Mouse (Mus musculus) cortical plate, adult 2 months (tissue): ENCODE results near the gene Hspb2.

ENCODE experiments used
- CTCF ChIP-seq: fragments of 200-500 bp; IDR thresholded peaks from 2 replicates; pipeline ENCODE4 v1.5.1; 2011; ENCODE audit warnings: mild to moderate bottlenecking, control low read depth, low read length; ENCODE audit not compliant: insufficient read depth; ENCODE audit errors: extremely low read depth
- POLR2A ChIP-seq: fragments of 200-500 bp; IDR thresholded peaks from 2 replicates; pipeline ENCODE4 v1.6.1; 2011; ENCODE audit warnings: mild to moderate bottlenecking, low read length, control low read depth; ENCODE audit not compliant: insufficient read depth; ENCODE audit errors: extremely low read depth

GRCm38 (mm10) chr9:50746214-50746677 lies 5.9 kb downstream of the Hspb2 start, which contains the start of gene 2310030G06Rik:
- TF ChIP-seq CTCF (no peak), POLR2A (no peak)
